Mouse (Mus musculus): ENCODE data around the gene Brinp2.

Gene Brinp2

GRCm38 (mm10) chr1:158356051-158356461 lies at the start of gene Brinp2:
Gene Brinp2, minus strand, starts transcription at chr1:158356326.
- peak; percentile 71 for DNase-seq

- no peak for DNase-seq
Observed at GRCm38 (mm10) chr1:158400898-158401297, 44.8 kb upstream of the Brinp2 start.

DNA sequence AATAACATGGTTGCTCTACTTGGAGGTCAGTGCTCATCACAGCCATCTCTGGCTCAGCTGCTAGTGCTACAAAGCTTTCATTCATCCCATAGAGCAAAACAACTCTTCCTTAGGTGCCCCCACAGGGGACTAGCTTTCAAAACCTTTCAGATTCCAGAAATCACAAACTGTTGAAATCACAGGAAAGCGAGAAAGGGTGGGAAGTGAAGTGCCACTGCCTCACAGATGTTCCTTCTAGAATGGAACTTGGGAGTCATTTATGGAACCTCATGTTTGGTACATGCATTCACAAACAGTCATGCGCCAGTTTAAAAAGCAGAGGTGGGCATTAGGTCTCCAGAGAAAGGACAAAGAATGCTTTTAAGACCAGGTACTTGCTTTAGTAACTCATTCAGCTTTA lies 40.9 kb upstream of the Brinp2 start:
- no peak for DNase-seq

DNA sequence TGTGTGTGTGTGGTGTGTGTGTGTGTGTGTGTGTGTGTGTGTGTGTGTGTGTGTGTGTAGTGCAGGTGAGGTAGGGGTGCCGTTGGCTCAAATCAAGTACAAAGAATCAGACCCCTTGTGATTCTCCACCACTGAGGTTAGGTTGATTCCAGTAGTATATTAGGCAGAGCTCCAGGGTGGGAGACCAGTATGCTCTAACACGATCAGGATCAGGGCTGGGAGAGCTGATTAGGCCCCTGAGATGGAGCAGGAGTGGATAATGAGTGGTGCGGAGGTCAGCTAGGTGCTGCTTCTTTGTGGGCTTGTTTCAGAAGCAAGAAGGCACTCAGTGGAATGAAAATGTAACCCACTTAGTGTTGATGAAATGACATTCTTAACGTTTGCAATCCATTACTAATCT lies 34.6 kb upstream of the Brinp2 start:
- DNase-seq: no peak

DNA sequence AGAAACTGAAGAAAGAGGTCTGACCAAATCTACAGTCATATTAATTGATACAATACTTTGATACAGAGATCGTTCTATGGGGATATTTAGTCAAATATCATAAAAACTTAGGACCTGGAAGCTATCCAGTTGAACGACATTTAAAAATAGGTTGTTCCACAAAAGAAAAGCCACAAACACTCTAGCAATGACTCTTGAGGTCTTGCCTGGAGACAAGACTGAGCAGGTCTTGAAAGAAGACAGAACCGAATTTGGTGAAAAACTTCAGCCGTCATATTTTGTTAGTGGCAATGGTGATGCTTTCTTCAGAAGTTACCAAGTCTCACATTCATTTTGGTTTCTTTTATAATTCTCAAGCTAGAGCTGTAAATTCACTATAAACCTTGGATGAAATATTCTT lies 32.9 kb upstream of the Brinp2 start:
- DNase-seq: no peak

DNA sequence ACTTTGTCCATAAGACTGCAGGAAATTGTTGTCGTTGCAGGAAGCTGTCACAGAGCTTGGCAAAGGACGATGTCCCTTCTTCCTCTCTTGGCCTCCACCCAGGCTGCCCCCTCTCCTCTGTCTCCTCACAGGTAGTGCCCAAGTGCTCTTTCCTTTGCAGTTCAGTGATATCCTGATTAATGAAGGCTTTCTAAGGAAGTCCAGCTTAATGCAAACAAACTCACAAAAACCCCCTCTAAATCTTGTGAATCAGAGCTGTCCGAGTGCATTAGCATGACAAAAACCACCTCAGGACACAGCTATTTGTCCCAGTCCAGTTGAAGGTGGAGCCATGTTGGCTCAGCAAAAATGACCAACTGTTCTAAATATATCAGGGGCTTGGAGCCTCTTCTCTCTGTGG lies 30.7 kb upstream of the Brinp2 start:
- no peak for DNase-seq

GRCm38 (mm10) chr1:158385311-158385710 lies 29.2 kb upstream of the Brinp2 start:
- DNase-seq: no peak

GRCm38 (mm10) chr1:158383210-158383609 lies 27.1 kb upstream of the Brinp2 start:
- DNase-seq: no peak

- DNase-seq: no peak
Observed at GRCm38 (mm10) chr1:158382277-158382676, 26.2 kb upstream of the Brinp2 start.

DNA sequence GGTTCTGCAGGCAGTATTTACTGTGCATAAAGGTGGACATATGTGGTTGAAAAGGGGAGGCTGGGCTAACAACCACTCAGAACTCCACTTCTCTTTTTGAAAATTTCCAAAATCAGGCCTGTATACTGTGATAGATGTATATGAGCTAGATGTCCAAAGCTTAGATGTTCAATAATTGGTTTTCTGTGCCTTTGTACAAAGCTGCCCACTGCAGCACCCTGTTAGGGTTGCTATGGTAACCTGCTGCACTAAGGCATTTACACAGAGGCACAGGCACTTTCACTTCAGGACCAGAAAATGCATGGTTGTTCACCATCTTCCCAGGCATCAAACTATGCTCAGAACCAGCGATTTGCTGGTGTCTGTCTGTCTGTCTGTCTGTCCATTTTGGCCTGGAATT lies 8.3 kb upstream of the Brinp2 start:
- no peak for DNase-seq

DNA sequence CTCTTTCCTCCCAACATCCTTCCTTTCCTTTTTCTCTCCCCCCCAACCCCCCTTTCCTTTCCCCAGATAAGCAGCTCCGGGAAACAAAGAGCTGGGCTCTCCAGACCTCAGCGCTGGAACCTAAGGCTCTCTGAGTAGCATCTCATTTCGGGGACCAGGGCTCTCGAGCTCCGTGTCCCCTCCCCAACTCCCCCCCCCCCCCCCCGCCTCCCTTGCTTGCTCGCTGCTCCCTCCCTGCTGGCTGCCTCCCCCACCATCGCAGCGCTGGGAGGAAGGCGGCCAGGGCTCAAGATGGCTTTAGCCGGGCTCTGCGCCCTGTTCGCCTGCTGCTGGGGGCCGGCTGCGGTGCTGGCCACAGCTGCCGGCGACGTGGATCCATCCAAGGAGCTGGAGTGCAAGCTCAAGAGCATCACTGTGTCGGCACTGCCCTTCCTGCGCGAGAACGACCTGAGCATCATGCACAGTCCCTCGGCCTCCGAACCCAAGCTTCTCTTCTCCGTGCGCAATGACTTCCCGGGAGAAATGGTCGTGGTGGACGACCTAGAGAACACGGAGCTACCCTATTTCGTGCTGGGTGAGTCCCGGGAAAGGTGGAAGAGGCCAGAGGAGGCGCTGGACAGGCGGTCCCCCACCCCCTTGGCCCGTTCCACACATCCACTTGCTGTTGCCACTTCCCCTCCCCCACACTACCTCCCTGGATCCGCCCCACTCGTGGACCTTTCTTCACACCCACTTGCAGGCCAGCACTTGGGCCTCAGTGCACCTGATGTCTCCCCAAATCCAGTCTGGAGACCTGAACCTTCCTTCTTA lies 6.4 kb upstream of the Brinp2 start:
- no peak for DNase-seq

DNA sequence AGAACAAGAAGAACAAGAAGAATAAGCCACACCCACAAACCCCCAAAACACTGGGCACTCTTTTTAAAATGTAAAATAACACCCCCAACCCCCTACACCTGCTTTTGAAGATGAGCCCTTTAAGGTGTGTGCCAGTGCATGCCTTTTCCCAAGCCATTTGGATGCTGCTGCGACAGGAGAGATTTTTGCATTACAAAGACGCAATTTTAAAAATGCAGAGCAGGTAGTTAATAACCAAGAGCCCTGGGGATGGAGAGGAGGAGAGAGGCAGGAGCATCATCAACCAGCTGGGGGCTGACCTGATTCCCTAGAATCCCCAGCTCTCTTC lies 5.8 kb upstream of the Brinp2 start, which contains the start of gene Astn1:
Astn1 (plus strand) TSS at position 310 of the 328 bp plus-strand sequence.
- DNase-seq: no peak

- peak; percentile 18 for DNase-seq
Observed at GRCm38 (mm10) chr1:158355177-158356050, 712 bp downstream of the Brinp2 start.

DNA sequence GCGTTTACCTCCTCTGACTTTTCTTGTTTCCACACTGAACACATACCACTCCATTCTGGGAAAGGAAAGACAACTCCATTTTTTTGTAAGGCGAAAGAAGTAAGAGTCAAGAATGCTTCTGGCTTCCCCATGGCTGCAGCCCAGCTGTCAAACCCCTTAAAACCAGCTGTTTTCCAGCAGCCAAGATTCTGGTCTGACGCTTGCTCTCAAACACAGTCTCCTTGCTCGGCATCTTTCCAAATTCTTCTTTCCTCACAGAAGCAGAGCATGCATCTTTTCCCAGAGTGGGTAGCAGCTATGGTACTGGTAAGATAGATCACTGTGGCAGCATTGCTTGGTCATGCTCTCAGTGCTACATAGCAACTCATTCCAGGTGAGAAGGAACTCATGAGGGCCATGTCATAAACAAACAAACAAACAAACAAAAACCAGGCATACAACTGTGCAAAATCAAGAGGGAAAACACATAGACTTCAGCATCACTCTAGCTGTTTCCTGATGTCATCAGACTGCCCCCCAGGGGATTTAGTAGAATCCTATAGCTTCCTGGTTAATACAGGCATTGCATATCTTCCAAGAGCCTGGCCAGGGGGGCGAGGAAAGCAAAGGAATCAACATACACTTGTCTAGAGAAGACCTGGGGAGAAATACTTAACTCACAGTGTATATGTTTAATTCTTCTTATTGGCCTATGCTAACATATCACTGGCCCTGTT lies 2.3 kb downstream of the Brinp2 start:
- DNase-seq: no peak

GRCm38 (mm10) chr1:158343243-158343714 lies 12.8 kb downstream of the Brinp2 start:
- no peak for DNase-seq

- DNase-seq: no peak
Observed at GRCm38 (mm10) chr1:158328839-158329238, 27.3 kb downstream of the Brinp2 start.

DNA sequence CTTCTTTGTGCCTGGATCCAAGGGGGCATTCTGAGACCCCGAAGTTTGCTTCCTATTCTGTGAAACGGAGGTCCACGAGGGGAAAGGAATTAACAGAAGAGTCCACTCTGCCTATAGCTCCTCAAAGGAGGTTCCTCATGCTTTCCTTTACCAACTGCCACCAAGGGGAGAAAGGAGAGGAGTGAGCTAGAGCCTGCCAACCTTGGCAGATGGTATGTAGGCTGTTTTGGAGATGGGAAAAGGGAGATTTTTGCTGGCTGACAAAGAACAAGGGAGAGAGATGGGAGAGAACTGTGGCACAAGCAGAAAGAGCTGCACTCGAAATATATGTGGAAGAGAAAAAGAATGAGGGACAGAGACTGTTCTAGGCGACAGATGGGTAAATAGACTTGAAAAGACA lies 28.0 kb downstream of the Brinp2 start:
- DNase-seq: no peak

GRCm38 (mm10) chr1:158323325-158323724 lies 32.8 kb downstream of the Brinp2 start:
- DNase-seq: no peak

DNA sequence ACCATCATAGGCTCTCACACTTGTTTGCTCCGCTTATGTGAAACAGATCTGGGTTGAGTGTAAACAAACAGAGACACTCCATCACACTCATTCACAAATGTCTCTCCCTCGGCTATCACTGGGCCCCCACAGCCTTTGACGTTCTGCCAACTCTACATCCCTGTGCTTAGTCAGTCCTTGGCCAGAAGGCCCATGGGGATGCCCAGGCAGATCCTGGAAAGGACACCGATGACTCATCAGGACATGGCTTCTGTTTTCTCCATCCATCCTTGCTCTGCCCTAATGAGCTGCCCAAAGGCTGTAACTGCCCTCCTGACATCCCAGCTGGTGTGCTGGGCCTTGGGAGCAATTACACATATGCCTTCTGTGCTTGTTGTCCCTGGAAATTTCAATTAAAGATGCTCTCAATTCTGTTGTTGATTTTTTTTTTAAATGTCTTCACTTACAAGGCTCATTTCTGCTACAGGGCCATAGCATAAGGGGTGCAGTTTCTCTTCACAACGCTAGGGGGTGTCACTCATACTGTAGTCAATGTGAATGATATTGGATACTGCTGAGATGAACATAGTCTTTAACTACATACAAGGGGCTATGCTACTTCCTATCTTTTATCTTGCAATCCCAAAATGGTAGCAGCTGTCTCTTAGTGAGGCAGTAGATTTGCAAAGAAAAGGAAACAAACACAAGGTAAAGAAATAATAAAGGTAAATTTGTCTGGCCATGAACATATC lies 45.5 kb downstream of the Brinp2 start:
- no peak for DNase-seq

- no peak for DNase-seq
Observed at GRCm38 (mm10) chr1:158297042-158297441, 59.1 kb downstream of the Brinp2 start.

DNA sequence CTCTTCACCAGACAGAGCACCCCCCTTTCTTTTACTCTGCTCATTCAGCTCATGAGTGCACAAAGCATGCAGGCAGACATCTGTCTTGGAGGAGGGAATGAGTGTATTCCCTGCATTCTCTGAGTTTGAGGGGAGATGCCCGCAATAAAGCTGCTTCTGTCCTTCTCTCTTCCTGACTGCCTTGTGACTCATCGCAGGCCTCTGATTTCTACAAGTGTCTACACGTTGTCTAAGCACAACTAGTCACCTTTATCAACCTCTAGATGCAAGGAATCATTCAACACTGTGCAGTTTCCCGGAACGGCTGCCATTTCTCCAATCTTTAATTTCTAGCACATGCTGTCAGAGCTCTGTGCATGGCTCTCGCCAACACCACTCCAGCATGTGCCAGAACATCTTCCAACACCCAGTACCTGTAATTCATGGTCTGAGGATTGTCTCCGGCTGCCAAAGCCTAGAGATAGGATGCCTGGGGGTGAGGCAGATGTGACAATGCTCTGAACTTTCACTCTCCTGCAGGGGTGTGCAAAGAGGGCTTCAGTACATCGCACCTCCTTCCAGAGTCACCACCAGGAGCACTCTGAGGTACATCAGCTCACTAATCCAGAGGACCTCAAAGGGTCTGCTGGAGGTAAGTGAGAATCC lies 59.7 kb downstream of the Brinp2 start:
- no peak for DNase-seq

DNA sequence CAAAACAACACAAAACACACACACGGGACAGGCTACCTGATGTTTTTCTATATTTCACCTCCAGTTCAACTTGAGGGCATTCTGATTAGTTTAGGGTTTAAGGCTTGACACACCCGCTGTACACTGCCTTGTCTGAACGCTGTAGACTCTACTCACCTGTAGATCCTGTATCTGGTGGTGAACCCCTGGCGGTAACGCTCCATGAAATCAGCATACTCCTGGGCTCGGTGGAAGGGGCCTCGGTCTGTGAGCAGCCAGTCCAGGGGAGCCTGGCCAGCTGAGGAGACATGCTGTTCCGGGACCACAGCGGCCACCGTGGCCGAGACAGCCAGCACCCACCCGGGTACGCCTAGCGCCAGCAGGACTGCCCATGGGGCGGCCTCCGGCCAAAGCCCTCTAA lies 60.9 kb downstream of the Brinp2 start:
- DNase-seq: no peak
